Mouse (Mus musculus) embryonic facial prominence, embryonic 15.5 days (tissue): Measurements from ENCODE around the gene Btn2a2. TPM values are rescaled to one million over a fixed set of nuclear protein-coding genes. Genes with fewer than 3 reads are reported as not detected.

Experiments
- ATAC-seq: fragments of 200-750 bp; cut with Nextera tagmentation; 2 replicates; pipeline ENCODE4 v1.8.0; 2017; ENCODE audit warnings: low read depth, moderate TSS enrichment; ENCODE audit not compliant: insufficient number of reproducible peaks, low FRiP score, low TSS enrichment
- H3K27ac ChIP-seq: fragments of 300-500 bp; sonication (generic); replicated peaks from 2 replicates; pipeline ENCODE4 v1.5.1; 2015; ENCODE audit warnings: mild to moderate bottlenecking, inconsistent platforms
- H3K27me3 ChIP-seq: fragments of 300-500 bp; sonication (generic); 2 replicates; pipeline ENCODE4 v1.6.1; 2015; ENCODE audit warnings: inconsistent platforms
- H3K36me3 ChIP-seq: fragments of 300-500 bp; sonication (generic); 2 replicates; pipeline ENCODE4 v1.6.1; 2015; ENCODE audit warnings: mild to moderate bottlenecking, inconsistent platforms
- H3K4me1 ChIP-seq: fragments of 300-500 bp; sonication (generic); 2 replicates; pipeline ENCODE4 v1.6.1; 2015; ENCODE audit warnings: inconsistent platforms
- H3K4me2 ChIP-seq: fragments of 300-500 bp; sonication (generic); replicated peaks from 2 replicates; pipeline ENCODE4 v1.6.1; 2015; ENCODE audit warnings: mild to moderate bottlenecking, inconsistent platforms
- H3K4me3 ChIP-seq: fragments of 300-500 bp; sonication (generic); replicated peaks from 2 replicates; pipeline ENCODE4 v1.5.1; 2015; ENCODE audit warnings: mild to moderate bottlenecking, inconsistent platforms
- H3K9ac ChIP-seq: fragments of 300-500 bp; sonication (generic); 2 replicates; pipeline ENCODE4 v1.6.1; 2015; ENCODE audit warnings: inconsistent platforms
- H3K9me3 ChIP-seq: fragments of 300-500 bp; sonication (generic); replicated peaks from 2 replicates; pipeline ENCODE4 v1.6.1; 2016; ENCODE audit warnings: inconsistent platforms
- WGBS: fragments of 180-500 bp; shearing (Covaris S2); methylation state at CpG from one replicate; pipeline ENCODE4 v1.1.7; 2015; 5-methylcytosine and 5-hydroxymethylcytosine counted together
- microRNA-seq: library from miRNA; unstranded; fragments of <30 nt; microRNA quantifications from one replicate; pipeline ENCODE4, GENCODE M21; 2016; ENCODE audit warnings: borderline number of aligned reads
- polyA plus RNA-seq: library from polyadenylated mRNA; unstranded; fragments of >200 nt; fragmentation: Nextera tagmentation; extraction: Ambion mirVana; gene quantifications from 2 replicates; pipeline ENCODE4 v1.2.1, GENCODE M21; 2015

Btn2a2 gene
- polyA plus RNA-seq, 1 experiment from 2014 or later = 0.65 TPM

- Histone ChIP-seq H3K4me3 (peak overlapping the region; percentile 17), H3K9me3 (no peaks in the 10 kb centered on the region), H3K27me3 (no peaks in the 10 kb centered on the region), H3K36me3 (no peaks in the 10 kb centered on the region), H3K4me2 (peak overlapping the region; percentile 64), H3K27ac (no peak overlapping the region), H3K4me1 (peaks cover 10% of the 10 kb centered on the region), H3K9ac (no peak overlapping the region)
- WGBS = 52% methylated on average over 5 of the region's 5 CpGs
- no peak for ATAC-seq
Observed at GRCm38 (mm10) chr13:23433801-23434200, 54.9 kb downstream of the Btn2a2 start.

GRCm38 (mm10) chr13:23433206-23433605 is 55.5 kb downstream of the Btn2a2 start:
- H3K4me1 ChIP-seq = peaks cover 9% of the 10 kb centered on the region; the same call in 1 of the 2 replicates
- no peak for ATAC-seq
- H3K27ac ChIP-seq = peak overlapping the region; percentile 94
- H3K36me3 ChIP-seq = no peaks in the 10 kb centered on the region
- no peaks in the 10 kb centered on the region for H3K9me3 ChIP-seq
- no peaks in the 10 kb centered on the region for H3K27me3 ChIP-seq
- H3K4me3 ChIP-seq = peak overlapping the region; percentile 65
- WGBS = 9% methylated on average over 5 of the region's 5 CpGs
- no peak overlapping the region for H3K9ac ChIP-seq
- H3K4me2 ChIP-seq = peak overlapping the region; percentile 64

- Histone ChIP-seq H3K27me3 (no peaks in the 10 kb centered on the region), H3K27ac (peak overlapping the region; percentile 94), H3K4me3 (peak overlapping the region; percentile 65), H3K4me1 (peaks cover 9% of the 10 kb centered on the region; the same call in 1 of the 2 replicates), H3K4me2 (peak overlapping the region; percentile 64), H3K9me3 (no peaks in the 10 kb centered on the region), H3K9ac (peak overlapping the region; percentile 21; the same call in 1 of the 2 replicates), H3K36me3 (no peaks in the 10 kb centered on the region)
- WGBS = under 1% methylated on average over 28 of the region's 28 CpGs
- ATAC-seq = peak; percentile 89
Observed at GRCm38 (mm10) chr13:23432562-23433201, 56.0 kb downstream of the Btn2a2 start.

GRCm38 (mm10) chr13:23431351-23431771 is 57.3 kb downstream of the Btn2a2 start:
- Histone ChIP-seq H3K9ac (peak overlapping the region; percentile 35; the same call in 1 of the 2 replicates), H3K27me3 (no peaks in the 10 kb centered on the region), H3K9me3 (no peaks in the 10 kb centered on the region), H3K4me3 (peak overlapping the region; percentile 65), H3K4me1 (peaks cover 9% of the 10 kb centered on the region; the same call in 1 of the 2 replicates), H3K27ac (peak overlapping the region; percentile 94), H3K36me3 (no peaks in the 10 kb centered on the region), H3K4me2 (peak overlapping the region; percentile 64)
- WGBS = under 1% methylated on average over 15 of the region's 15 CpGs
- ATAC-seq = peak; percentile 73

- Histone ChIP-seq H3K4me1 (peaks cover 13% of the 10 kb centered on the region; the same call in 1 of the 2 replicates), H3K9me3 (no peaks in the 10 kb centered on the region), H3K36me3 (no peaks in the 10 kb centered on the region), H3K4me3 (peak overlapping the region; percentile 65), H3K27ac (peak overlapping the region; percentile 94), H3K9ac (peak overlapping the region; percentile 49), H3K4me2 (peak overlapping the region; percentile 64), H3K27me3 (no peaks in the 10 kb centered on the region)
- WGBS = 0% methylated on average over 17 of the region's 17 CpGs
- ATAC-seq = peak; percentile 48
Observed at GRCm38 (mm10) chr13:23430734-23431133, 57.9 kb downstream of the Btn2a2 start.

- H3K4me2 ChIP-seq = peak overlapping the region; percentile 64
- no peak for ATAC-seq
- no peaks in the 10 kb centered on the region for H3K27me3 ChIP-seq
- peak overlapping the region; percentile 65 for H3K4me3 ChIP-seq
- H3K36me3 ChIP-seq = no peaks in the 10 kb centered on the region
- H3K4me1 ChIP-seq = peaks cover 21% of the 10 kb centered on the region; the same call in 1 of the 2 replicates
- WGBS = 28% methylated on average over 10 of the region's 10 CpGs
- H3K9me3 ChIP-seq = no peaks in the 10 kb centered on the region
- peak overlapping the region; percentile 31; the same call in 1 of the 2 replicates for H3K27ac ChIP-seq
- H3K9ac ChIP-seq = peak overlapping the region; percentile 49; the same call in 1 of the 2 replicates
Observed at GRCm38 (mm10) chr13:23429771-23430380, 58.8 kb downstream of the Btn2a2 start.

- no peaks in the 10 kb centered on the region for H3K9me3 ChIP-seq
- H3K4me1 ChIP-seq = peaks cover 17% of the 10 kb centered on the region; the same call in 1 of the 2 replicates
- no peak overlapping the region for H3K4me2 ChIP-seq
- 54% methylated on average over 16 of the region's 16 CpGs for WGBS
- H3K27ac ChIP-seq = no peak overlapping the region
- H3K36me3 ChIP-seq = no peaks in the 10 kb centered on the region
- ATAC-seq = no peak
- H3K27me3 ChIP-seq = no peaks in the 10 kb centered on the region
- H3K4me3 ChIP-seq = no peak overlapping the region
- H3K9ac ChIP-seq = no peak overlapping the region
Observed at GRCm38 (mm10) chr13:23428166-23428993, 60.3 kb downstream of the Btn2a2 start.

Small RNAs within 50 kb of the gene (microRNA-seq; reads per million reads assigned to microRNA genes)
- gene Gm44297 (not detected), gene n-TStga1 (2.8 reads per million, percentile 11 among the genes with 10 or more reads in this experiment)

Other genes starting within 250 kb of the Btn2a2 start
- not detected in 2 replicates for gene Vmn1r223, start 241.7 kb downstream of the Btn2a2 start, polyA plus RNA-seq
- gene Zfp322a, start 119.6 kb downstream of the Btn2a2 start, polyA plus RNA-seq = 38.5 and 43.1 TPM in 2 replicates
- gene Abt1, start 65.0 kb downstream of the Btn2a2 start, polyA plus RNA-seq = 12.2 and 12.7 TPM in 2 replicates
- 0.04 TPM in 1 of 2 replicates, not detected in the other for gene Btn1a1, start 23.0 kb downstream of the Btn2a2 start, polyA plus RNA-seq
- gene Hist1h4h, start 42.2 kb upstream of the Btn2a2 start, polyA plus RNA-seq = 6.1 and 7.1 TPM in 2 replicates
- 2.7 and 3.4 TPM in 2 replicates for gene Hist1h2af, start 45.0 kb upstream of the Btn2a2 start, polyA plus RNA-seq
- 3.2 and 5.3 TPM in 2 replicates for gene Hist1h3g, start 46.6 kb upstream of the Btn2a2 start, polyA plus RNA-seq
- 1.0 and 1.1 TPM in 2 replicates for gene Hist1h2bh, start 54.5 kb upstream of the Btn2a2 start, polyA plus RNA-seq
- gene Hist1h3f, start 55.2 kb upstream of the Btn2a2 start, polyA plus RNA-seq = 0.25 and 0.37 TPM in 2 replicates
- 1.1 and 1.7 TPM in 2 replicates for gene Hist1h4f, start 62.8 kb upstream of the Btn2a2 start, polyA plus RNA-seq
- 0.44 and 0.55 TPM in 2 replicates for gene Hist1h1d, start 64.4 kb upstream of the Btn2a2 start, polyA plus RNA-seq
- 3.7 and 4.4 TPM in 2 replicates for gene Hist1h3e, start 73.5 kb upstream of the Btn2a2 start, polyA plus RNA-seq
- gene Hist1h2ae, start 82.4 kb upstream of the Btn2a2 start, polyA plus RNA-seq = 53.3 and 77.8 TPM in 2 replicates
- 6.5 and 8.3 TPM in 2 replicates for gene Hist1h2bg, start 82.5 kb upstream of the Btn2a2 start, polyA plus RNA-seq
- gene Hist1h2bf, start 85.3 kb upstream of the Btn2a2 start, polyA plus RNA-seq = 2.8 and 3.7 TPM in 2 replicates
- gene Hist1h2ad, start 85.5 kb upstream of the Btn2a2 start, polyA plus RNA-seq = 1.8 and 3.9 TPM in 2 replicates
- 5.0 and 6.0 TPM in 2 replicates for gene Hist1h3d, start 86.9 kb upstream of the Btn2a2 start, polyA plus RNA-seq
- 86.2 and 107 TPM in 2 replicates for gene Hist1h4d, start 92.7 kb upstream of the Btn2a2 start, polyA plus RNA-seq
- 2.7 and 3.6 TPM in 2 replicates for gene Hist1h2be, start 132.3 kb upstream of the Btn2a2 start, polyA plus RNA-seq
- 14.7 and 20.7 TPM in 2 replicates for gene Hist1h1e, start 133.7 kb upstream of the Btn2a2 start, polyA plus RNA-seq
- gene Hist1h2ac, start 195.1 kb upstream of the Btn2a2 start, polyA plus RNA-seq = 1.1 and 1.3 TPM in 2 replicates
- 63.3 and 66.8 TPM in 2 replicates for gene Hist1h2bc, start 195.3 kb upstream of the Btn2a2 start, polyA plus RNA-seq
- gene Hist1h1t, start 207.0 kb upstream of the Btn2a2 start, polyA plus RNA-seq = not detected in 2 replicates
- 4.2 and 5.3 TPM in 2 replicates for gene Hist1h4c, start 209.6 kb upstream of the Btn2a2 start, polyA plus RNA-seq
- 8.7 and 13.0 TPM in 2 replicates for gene Hfe, start 222.0 kb upstream of the Btn2a2 start, polyA plus RNA-seq
- 36.4 TPM in 2 replicates for gene Hist1h1c, start 250.0 kb upstream of the Btn2a2 start, polyA plus RNA-seq